Mouse (Mus musculus) layer of hippocampus, adult 8-10 months (tissue): ENCODE data around the gene Marco. TPM values are rescaled to one million over a fixed set of nuclear protein-coding genes. Genes with fewer than 3 reads are reported as not detected.
A peak's percentile ranks its signal among the peaks of the same experiment; 100 is the strongest.

Source experiments
- DNase-seq, 2 experiments: peaks; one replicate each; pipeline ENCODE4 v3.0.0; 2022; ENCODE audit warnings: low spot score in 2 of 2
- total RNA-seq, 4 experiments: library from RNA; stranded (reverse); gene quantifications; 2 replicates each; pipeline ENCODE4 v1.2.4; 2022

Marco gene
- not detected for total RNA-seq

DNA sequence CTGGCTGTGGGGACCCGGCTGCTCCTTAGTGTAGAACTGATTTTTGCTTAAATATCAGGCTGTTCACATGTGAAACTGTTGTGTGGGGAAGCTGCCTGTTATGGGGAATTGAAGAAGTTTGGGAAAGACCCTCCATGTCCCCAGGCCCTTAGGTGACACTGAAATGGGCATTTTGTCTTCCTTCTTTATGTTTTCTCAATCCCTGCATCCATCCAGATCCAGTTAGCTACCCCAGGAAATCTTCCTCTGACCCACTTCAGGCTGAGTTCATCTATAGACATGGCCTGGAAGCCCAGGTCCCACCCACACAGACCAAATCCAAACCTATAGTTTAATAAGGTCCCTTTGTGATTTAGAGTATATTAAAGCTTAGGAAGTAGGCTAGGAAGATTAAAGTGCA is at the start of gene Marco:
TSS of gene Marco (minus strand) at position 101 of the 400 bp plus-strand sequence.
- no peak for DNase-seq

- DNase-seq: no peak
These were observed 34.7 kb upstream of the Marco start for GRCm38 (mm10) chr1:120539506-120540029.

- no peak for DNase-seq
These were observed 32.2 kb upstream of the Marco start for GRCm38 (mm10) chr1:120536998-120537397.

GRCm38 (mm10) chr1:120535919-120536318 is 31.1 kb upstream of the Marco start:
- no peak for DNase-seq

GRCm38 (mm10) chr1:120532321-120532916 is 27.6 kb upstream of the Marco start:
- DNase-seq: no peak

DNA sequence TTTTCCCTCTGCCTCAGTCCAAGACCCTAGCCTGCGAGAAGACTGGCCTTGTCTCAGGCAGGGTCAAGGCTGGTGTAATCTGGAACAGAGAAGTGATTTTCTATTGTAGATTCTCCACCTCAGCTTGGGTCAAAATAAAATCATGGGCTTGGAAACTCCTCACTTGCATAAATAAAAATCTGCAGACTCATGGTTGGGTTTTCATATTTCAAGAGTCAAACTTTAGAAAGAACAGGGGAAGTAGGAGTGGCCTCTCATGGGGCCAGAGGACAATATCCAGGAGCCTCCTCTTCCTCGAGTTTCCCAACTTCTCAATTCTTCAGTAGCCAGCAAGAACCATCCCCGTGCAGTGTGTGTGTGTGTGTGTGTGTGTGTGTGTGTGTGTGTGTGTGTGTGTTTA is 26.9 kb upstream of the Marco start:
- no peak for DNase-seq

GRCm38 (mm10) chr1:120529881-120530280 is 25.1 kb upstream of the Marco start:
- no peak for DNase-seq

GRCm38 (mm10) chr1:120517618-120518017 is 12.8 kb upstream of the Marco start:
- DNase-seq: no peak

DNA sequence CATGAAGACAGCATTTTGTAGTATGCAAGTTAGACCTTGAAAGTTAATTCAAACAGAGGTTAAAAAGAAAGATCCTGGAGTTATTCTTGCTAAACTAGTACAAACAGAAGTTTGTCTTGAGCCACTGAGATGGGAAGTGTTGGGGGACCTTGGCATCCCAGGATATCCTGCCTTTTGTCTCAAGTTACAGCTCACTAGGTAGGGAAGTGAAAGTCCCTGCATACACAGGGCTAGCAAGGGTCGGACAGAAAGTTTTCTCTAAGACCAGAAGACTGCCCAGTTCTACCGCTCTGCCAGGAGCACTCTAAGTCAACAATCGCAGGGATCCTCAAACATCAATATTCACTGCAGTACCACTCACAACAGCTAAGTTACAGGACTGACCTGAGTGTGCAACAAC is 5.5 kb upstream of the Marco start:
- no peak for DNase-seq

DNA sequence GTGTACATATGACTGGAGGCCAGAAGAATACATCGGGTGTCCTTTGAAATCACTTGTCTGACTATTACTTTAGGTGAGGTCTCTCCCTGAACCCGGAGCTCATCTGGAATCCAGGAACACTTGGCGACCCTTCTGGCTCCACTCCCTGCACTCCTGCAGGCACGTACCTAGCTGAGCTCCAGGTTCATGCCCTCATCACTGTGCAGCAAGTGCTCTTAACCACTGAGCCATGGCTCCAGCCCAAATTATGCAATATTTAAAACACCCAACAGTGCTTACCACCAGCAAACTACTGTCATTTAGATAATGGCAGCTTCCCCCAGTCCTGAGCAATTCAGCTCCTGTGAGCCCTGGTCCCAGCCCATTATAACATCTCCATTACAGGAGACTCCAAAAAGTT is 4.2 kb upstream of the Marco start:
- DNase-seq: no peak

DNA sequence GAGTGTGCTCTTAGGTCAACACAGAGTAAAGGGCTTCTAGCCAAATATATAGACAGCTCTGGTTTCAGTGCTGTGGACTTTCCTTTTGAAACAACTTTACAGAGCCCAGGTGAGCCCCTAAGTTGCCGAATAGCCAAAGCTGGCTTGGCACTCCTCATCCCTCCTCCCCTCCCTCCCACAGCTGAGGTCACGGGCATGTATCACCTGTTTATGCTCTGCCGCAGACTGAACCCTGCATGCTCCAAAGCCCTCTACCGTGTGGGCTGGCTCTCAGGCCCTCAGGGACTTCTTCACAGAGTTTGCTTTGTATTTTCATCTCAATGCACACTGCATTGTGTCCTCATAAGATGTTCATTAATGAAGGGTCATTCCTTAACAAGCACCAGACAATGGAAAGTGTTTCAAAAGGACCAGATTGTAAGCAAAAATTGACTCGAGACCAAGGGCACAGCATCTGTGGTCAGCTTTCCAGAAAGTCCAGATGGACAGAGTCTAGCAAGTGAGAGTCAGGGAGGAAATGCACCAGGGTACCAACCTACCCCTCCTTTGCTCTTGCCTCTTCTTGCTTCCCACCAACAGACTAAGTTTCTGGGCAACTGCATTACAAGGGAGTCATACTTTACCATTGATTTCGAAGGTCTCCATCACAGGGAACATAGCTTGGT is 646 bp downstream of the Marco start:
- DNase-seq: no peak

- no peak for DNase-seq
These were observed 3.3 kb downstream of the Marco start for GRCm38 (mm10) chr1:120501496-120501895.

DNA sequence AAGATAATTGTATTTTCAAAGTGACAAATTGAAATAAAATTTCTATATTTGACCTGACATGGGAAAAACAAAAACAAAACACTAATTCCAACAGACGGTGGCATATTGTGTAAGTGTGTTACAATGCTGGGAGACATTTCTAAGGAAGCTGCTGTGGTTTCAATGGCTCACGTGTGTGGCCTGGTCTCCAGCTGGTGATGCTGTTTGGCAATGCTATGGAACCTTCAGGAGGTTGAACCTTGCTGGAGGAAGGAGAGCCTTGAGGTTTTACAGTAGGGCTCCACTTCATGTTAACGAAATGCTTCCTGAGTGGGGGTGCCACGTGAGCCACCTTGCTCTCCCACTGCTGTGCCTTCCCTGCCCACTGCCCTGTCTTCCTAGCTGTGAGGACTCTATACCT is 6.8 kb downstream of the Marco start:
- no peak for DNase-seq

- DNase-seq: no peak
These were observed 23.9 kb downstream of the Marco start for GRCm38 (mm10) chr1:120480937-120481336.

- no peak for DNase-seq
These were observed 30.0 kb downstream of the Marco start for GRCm38 (mm10) chr1:120474825-120475224.

DNA sequence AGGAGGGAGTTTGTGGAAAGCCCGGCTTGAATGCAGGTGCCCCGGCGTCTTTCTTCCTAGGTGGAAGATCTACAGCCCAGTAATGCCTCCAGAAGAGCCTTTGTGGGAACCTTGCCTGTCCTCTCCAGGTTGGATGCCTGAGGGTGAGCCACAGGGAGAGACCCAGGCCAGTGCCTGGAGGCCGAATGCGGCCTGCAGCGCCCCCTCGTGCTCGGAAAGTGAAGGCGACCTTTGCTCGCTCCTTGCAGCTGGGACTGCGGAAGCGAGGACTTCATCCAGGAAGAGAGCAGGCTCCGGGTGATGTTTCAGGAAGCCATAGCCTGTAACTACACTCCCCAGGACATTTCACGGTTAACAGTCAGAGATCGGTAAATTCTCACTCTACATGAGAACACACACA is 35.9 kb downstream of the Marco start:
- peak in 1 of 2 experiments; percentile 26 for DNase-seq

DNA sequence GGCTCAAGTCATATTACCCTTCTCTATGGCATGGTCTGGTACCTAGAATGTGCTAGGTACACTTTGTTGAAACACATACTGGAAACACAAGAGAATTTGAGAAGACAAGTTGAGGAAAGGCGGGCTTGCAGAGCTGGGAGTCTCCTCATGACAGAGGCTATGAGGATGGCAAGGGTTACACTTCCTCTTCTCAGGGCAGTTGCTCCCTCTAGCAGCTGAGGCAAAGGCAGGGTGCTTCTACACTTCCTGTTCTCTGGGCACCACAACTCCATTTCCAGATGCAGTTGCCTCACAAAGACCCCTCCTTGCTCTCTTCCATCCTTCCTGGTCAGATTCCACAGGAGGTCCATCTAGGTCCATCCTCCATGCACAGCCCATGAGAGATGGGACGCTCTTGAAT is 37.5 kb downstream of the Marco start:
- no peak for DNase-seq

DNA sequence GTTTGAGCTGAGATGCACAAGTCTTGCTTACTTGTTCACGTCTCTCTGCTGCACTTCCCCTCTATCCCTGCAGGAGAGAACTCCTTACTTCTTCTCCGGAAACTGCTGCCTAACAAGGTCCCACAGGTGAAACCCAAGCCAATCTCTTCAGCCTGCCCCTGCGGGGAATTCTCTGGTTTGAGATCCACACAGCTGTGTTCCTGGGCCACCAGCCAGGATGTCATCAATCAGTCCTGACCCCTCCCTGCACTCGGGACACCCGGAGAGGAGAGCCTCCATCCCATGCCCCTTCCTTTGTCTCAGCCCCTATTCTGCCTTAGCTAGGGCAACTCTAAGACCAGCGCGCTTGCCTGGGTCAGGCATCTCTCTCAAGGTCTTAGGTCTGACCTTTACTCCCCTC is 38.1 kb downstream of the Marco start:
- DNase-seq: no peak

GRCm38 (mm10) chr1:120459032-120459431 is 45.8 kb downstream of the Marco start:
- DNase-seq: no peak

DNA sequence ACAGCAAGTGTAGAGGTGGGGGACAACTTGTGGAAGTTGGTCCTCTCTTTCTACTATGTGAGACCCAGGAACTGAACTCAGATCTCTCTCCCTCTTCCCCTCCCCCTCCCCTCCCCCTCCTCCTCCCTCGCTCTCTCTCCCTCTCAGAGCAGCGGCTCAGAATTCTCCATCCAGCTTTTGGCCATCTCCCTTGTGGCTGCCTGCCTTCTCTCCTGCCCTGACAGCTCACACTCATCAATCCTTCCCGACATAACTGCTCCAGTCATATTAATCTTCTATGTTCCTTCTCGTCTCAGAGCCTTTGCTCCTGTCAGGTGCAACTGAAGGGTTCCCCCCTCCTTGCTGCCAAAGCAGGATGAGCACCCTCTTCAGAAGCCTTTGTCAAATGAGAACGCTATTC is 46.3 kb downstream of the Marco start:
- no peak for DNase-seq

DNA sequence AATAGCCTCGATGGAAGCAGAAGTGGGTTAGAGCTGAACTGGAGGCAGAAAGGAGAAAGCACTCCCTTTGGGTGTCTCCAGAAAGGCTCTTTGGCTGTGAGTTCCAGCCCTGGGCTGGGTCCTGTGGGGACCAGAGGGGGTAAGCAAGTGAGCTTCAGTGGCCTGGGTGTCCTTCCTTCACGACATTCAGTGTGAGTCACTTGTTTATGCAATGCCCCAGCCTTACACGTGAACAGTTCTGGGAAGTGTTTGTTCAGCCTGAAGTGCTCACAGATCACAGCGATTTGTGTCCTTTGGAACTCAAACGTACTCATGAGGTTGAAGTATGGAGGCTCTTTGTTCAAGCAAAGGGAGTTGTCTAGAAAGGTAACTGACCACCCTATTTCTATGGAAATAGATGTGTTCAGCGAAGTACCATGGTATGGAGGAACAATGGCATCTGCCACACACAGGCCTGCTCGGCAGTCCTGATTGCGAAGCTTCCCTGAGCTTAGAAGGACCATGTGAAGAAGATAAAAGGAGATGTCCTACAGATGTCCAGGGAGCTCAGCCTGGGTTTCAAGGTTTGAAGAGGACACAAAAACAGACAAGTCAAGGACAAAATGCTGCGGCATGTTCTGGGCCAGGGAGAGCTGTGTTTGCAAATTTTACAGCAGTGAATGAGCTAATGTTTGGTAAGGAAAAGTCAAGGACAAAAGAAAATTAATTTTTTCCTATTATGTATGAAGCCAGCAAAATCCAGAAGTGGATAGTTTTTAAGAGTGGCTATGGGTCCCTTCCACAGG is 53.1 kb downstream of the Marco start:
- DNase-seq: no peak

DNA sequence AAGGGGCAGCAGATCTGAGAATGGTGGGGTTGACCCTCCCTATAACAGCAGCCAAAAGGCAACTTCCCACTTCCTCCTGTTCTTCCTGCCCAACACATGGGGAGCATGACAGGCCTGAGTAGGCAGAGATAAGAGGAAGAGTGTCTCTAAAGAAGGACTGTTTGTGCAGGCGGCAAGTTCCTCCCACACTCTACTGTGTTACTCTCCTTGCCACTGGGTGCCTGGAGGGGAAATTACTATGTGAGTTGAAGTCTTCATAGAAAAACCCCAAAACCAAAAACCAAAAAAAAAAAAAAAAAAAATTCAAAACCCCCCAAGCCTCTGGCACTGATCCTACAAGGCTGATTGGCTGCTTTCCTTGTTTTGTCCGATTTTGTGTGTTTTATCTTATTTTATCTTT is 55.2 kb downstream of the Marco start:
- no peak for DNase-seq
